Mouse (Mus musculus): ENCODE results near the gene Prdm4. TPM values are rescaled to one million over a fixed set of nuclear protein-coding genes. Genes with fewer than 3 reads are reported as not detected.

Prdm4 gene
- polyA plus RNA-seq, 1 experiment from 2014 or later: 14.2 TPM

GRCm38 (mm10) chr10:85929962-85930361 is 13.0 kb upstream of the Prdm4 start:
- H3K36me3 ChIP-seq: no peaks in the 10 kb centered on the region
- WGBS (ENCODE audit: insufficient replicate concordance): 75% methylated on average over 11 of the region's 11 CpGs
- H3K4me3 ChIP-seq: no peak overlapping the region
- no peak for ATAC-seq
- no peaks in the 10 kb centered on the region for H3K9me3 ChIP-seq (replicated peaks)
- no peak overlapping the region for H3K4me2 ChIP-seq
- H3K27ac ChIP-seq: no peak overlapping the region
- H3K4me1 ChIP-seq: peaks cover 10% of the 10 kb centered on the region
- no peak overlapping the region for H3K9ac ChIP-seq
- H3K27me3 ChIP-seq (replicated peaks): peaks cover 51% of the 10 kb centered on the region

GRCm38 (mm10) chr10:85929208-85929591 is 12.3 kb upstream of the Prdm4 start:
- Histone ChIP-seq H3K36me3 (no peaks in the 10 kb centered on the region), H3K27ac (no peak overlapping the region), H3K9ac (no peak overlapping the region), H3K4me2 (peak overlapping the region; percentile 89; the same call in 1 of the 2 replicates), H3K4me3 (no peak overlapping the region), H3K27me3 (replicated peaks) (peaks cover 51% of the 10 kb centered on the region), H3K9me3 (replicated peaks) (no peaks in the 10 kb centered on the region), H3K4me1 (peaks cover 10% of the 10 kb centered on the region)
- ATAC-seq: no peak
- WGBS (ENCODE audit: insufficient replicate concordance): 44% methylated on average over 11 of the region's 11 CpGs

GRCm38 (mm10) chr10:85928499-85929207 is 11.7 kb upstream of the Prdm4 start:
- ATAC-seq: no peak
- H3K4me3 ChIP-seq: peak overlapping the region; percentile 56
- H3K36me3 ChIP-seq: no peaks in the 10 kb centered on the region
- H3K4me2 ChIP-seq: peak overlapping the region; percentile 89
- H3K9ac ChIP-seq: peak overlapping the region; percentile 52
- H3K27me3 ChIP-seq (replicated peaks): peaks cover 56% of the 10 kb centered on the region
- under 1% methylated on average over 63 of the region's 63 CpGs for WGBS (ENCODE audit: insufficient replicate concordance)
- no peaks in the 10 kb centered on the region for H3K9me3 ChIP-seq (replicated peaks)
- H3K27ac ChIP-seq: no peak overlapping the region
- peaks cover 10% of the 10 kb centered on the region for H3K4me1 ChIP-seq

- H3K27ac ChIP-seq: no peak within 1 kb of the TSS
- H3K36me3 ChIP-seq: no peaks in the 10 kb centered on the region
- H3K9me3 ChIP-seq (replicated peaks): no peaks in the 10 kb centered on the region
- H3K4me2 ChIP-seq: peak within 1 kb of the TSS; percentile 89
- peaks cover 60% of the 10 kb centered on the region for H3K27me3 ChIP-seq (replicated peaks)
- WGBS (ENCODE audit: insufficient replicate concordance): 3% methylated on average over 23 of the region's 23 CpGs
- peak within 1 kb of the TSS; percentile 52 for H3K9ac ChIP-seq
- H3K4me3 ChIP-seq: peak within 1 kb of the TSS; percentile 56
- H3K4me1 ChIP-seq: peaks cover 10% of the 10 kb centered on the region
- no peak for ATAC-seq
These were observed 10.9 kb upstream of the Prdm4 start, which contains the start of gene Ascl4 for GRCm38 (mm10) chr10:85927676-85928445. Gene Ascl4 (plus strand): TSS chr10:85927681.

GRCm38 (mm10) chr10:85879886-85880486 is 37.0 kb downstream of the Prdm4 start:
- 82% methylated on average over 8 of the region's 8 CpGs for WGBS (ENCODE audit: insufficient replicate concordance)
- Histone ChIP-seq H3K36me3 (peaks cover 94% of the 10 kb centered on the region), H3K4me2 (no peak overlapping the region), H3K4me3 (no peak overlapping the region), H3K27ac (no peak overlapping the region), H3K9me3 (replicated peaks) (no peaks in the 10 kb centered on the region), H3K9ac (no peak overlapping the region), H3K27me3 (replicated peaks) (no peaks in the 10 kb centered on the region), H3K4me1 (no peaks in the 10 kb centered on the region)
- no peak for ATAC-seq

GRCm38 (mm10) chr10:85875812-85876211 is 41.1 kb downstream of the Prdm4 start:
- no peak overlapping the region for H3K9ac ChIP-seq
- no peaks in the 10 kb centered on the region for H3K27me3 ChIP-seq (replicated peaks)
- no peak overlapping the region for H3K4me3 ChIP-seq
- H3K4me2 ChIP-seq: no peak overlapping the region
- WGBS (ENCODE audit: insufficient replicate concordance): 86% methylated on average over 5 of the region's 5 CpGs
- H3K27ac ChIP-seq: no peak overlapping the region
- peaks cover 70% of the 10 kb centered on the region for H3K36me3 ChIP-seq
- no peak for ATAC-seq
- peaks cover 16% of the 10 kb centered on the region for H3K4me1 ChIP-seq
- H3K9me3 ChIP-seq (replicated peaks): no peaks in the 10 kb centered on the region

GRCm38 (mm10) chr10:85873861-85874544 is 42.9 kb downstream of the Prdm4 start:
- Histone ChIP-seq H3K36me3 (peaks cover 52% of the 10 kb centered on the region), H3K27me3 (replicated peaks) (no peaks in the 10 kb centered on the region)
- 80% methylated on average over 13 of the region's 13 CpGs for WGBS (ENCODE audit: insufficient replicate concordance)

GRCm38 (mm10) chr10:85872479-85872773 is 44.5 kb downstream of the Prdm4 start:
- Histone ChIP-seq H3K9me3 (replicated peaks) (no peaks in the 10 kb centered on the region), H3K27ac (peak overlapping the region; percentile 78; the same call in 1 of the 2 replicates), H3K36me3 (peaks cover 36% of the 10 kb centered on the region), H3K4me1 (peaks cover 16% of the 10 kb centered on the region), H3K4me2 (peak overlapping the region; percentile 89), H3K27me3 (replicated peaks) (no peaks in the 10 kb centered on the region), H3K4me3 (peak overlapping the region; percentile 91), H3K9ac (peak overlapping the region; percentile 83)
- 4% methylated on average over 5 of the region's 5 CpGs for whole genome bisulfite sequencing (ENCODE audit: insufficient replicate concordance)
- peak; percentile 26; the same call in 1 of the 2 replicates for ATAC-seq

More at GRCm38 (mm10) chr10:85873861-85874544, 42.9 kb downstream of the Prdm4 start:
- H3K9me3 ChIP-seq (replicated peaks): no peaks in the 10 kb centered on the region
- H3K4me2 ChIP-seq: no peak overlapping the region
- peaks cover 16% of the 10 kb centered on the region for H3K4me1 ChIP-seq
- H3K27ac ChIP-seq: no peak overlapping the region
- no peak overlapping the region for H3K4me3 ChIP-seq
- H3K9ac ChIP-seq: no peak overlapping the region
- ATAC-seq: no peak

GRCm38 (mm10) chr10:85871698-85872478 is 45.1 kb downstream of the Prdm4 start:
- no peaks in the 10 kb centered on the region for H3K27me3 ChIP-seq (replicated peaks)
- peak overlapping the region; percentile 89 for H3K4me2 ChIP-seq
- peak overlapping the region; percentile 91 for H3K4me3 ChIP-seq
- peak overlapping the region; percentile 78 for H3K27ac ChIP-seq
- H3K4me1 ChIP-seq: peaks cover 16% of the 10 kb centered on the region
- peaks cover 31% of the 10 kb centered on the region for H3K36me3 ChIP-seq
- 1% methylated on average over 55 of the region's 55 CpGs for WGBS (ENCODE audit: insufficient replicate concordance)
- ATAC-seq: peak; percentile 93
- H3K9ac ChIP-seq: peak overlapping the region; percentile 83
- H3K9me3 ChIP-seq (replicated peaks): no peaks in the 10 kb centered on the region

- H3K4me3 ChIP-seq: no peak overlapping the region
- no peaks in the 10 kb centered on the region for H3K36me3 ChIP-seq
- no peak for ATAC-seq
- H3K27me3 ChIP-seq (replicated peaks): no peaks in the 10 kb centered on the region
- H3K4me2 ChIP-seq: no peak overlapping the region
- no peak overlapping the region for H3K9ac ChIP-seq
- WGBS (ENCODE audit: insufficient replicate concordance): 51% methylated on average over 4 of the region's 4 CpGs
- no peak overlapping the region for H3K27ac ChIP-seq
- no peaks in the 10 kb centered on the region for H3K4me1 ChIP-seq
- no peaks in the 10 kb centered on the region for H3K9me3 ChIP-seq (replicated peaks)
These were observed 70.7 kb downstream of the Prdm4 start for GRCm38 (mm10) chr10:85846105-85846862.
